Mouse (Mus musculus) kidney, embryonic 15.5 days (tissue): ENCODE measurements around the gene Vtcn1. TPM values are rescaled to one million over a fixed set of nuclear protein-coding genes. Genes with fewer than 3 reads are reported as not detected.

Experiments
- ATAC-seq: fragments of 200-750 bp; cut with Nextera tagmentation; replicated peaks from 2 replicates; pipeline ENCODE4 v1.8.0; 2017; ENCODE audit warnings: moderate TSS enrichment; ENCODE audit not compliant: low FRiP score
- H3K27ac ChIP-seq: fragments of 300-500 bp; sonication (generic); 2 replicates; pipeline ENCODE4 v1.5.1; 2015; ENCODE audit warnings: mild to moderate bottlenecking, inconsistent platforms
- H3K27me3 ChIP-seq: fragments of 300-500 bp; sonication (generic); 2 replicates; pipeline ENCODE4 v1.6.1; 2015; ENCODE audit warnings: inconsistent platforms
- H3K36me3 ChIP-seq: fragments of 300-500 bp; sonication (generic); 2 replicates; pipeline ENCODE4 v1.6.1; 2015; ENCODE audit warnings: inconsistent platforms
- H3K4me1 ChIP-seq: fragments of 300-500 bp; sonication (generic); 2 replicates; pipeline ENCODE4 v1.6.1; 2015; ENCODE audit warnings: inconsistent platforms
- H3K4me2 ChIP-seq: fragments of 300-500 bp; sonication (generic); 2 replicates; pipeline ENCODE4 v1.6.1; 2015; ENCODE audit warnings: moderate library complexity, mild to moderate bottlenecking, inconsistent platforms
- H3K4me3 ChIP-seq: fragments of 300-500 bp; sonication (generic); replicated peaks from 2 replicates; pipeline ENCODE4 v1.5.1; 2015; ENCODE audit warnings: mild to moderate bottlenecking, inconsistent platforms
- H3K9ac ChIP-seq: fragments of 300-500 bp; sonication (generic); 2 replicates; pipeline ENCODE4 v1.6.1; 2015; ENCODE audit warnings: mild to moderate bottlenecking, inconsistent platforms
- H3K9me3 ChIP-seq: fragments of 300-500 bp; sonication (generic); replicated peaks from 2 replicates; pipeline ENCODE4 v1.6.1; 2016; ENCODE audit warnings: inconsistent platforms
- WGBS: fragments of 180-500 bp; shearing (Covaris S2); methylation state at CpG from one replicate; pipeline ENCODE4 v1.1.7; 2015; ENCODE audit warnings: mixed read lengths; 5-methylcytosine and 5-hydroxymethylcytosine counted together
- polyA plus RNA-seq: library from polyadenylated mRNA; unstranded; fragments of >200 nt; fragmentation: Nextera tagmentation; extraction: Ambion mirVana; gene quantifications from 2 replicates; pipeline ENCODE4 v1.2.1, GENCODE M21; 2015

Gene Vtcn1
- polyA plus RNA-seq, 1 experiment from 2014 or later = 0.25 TPM

DNA sequence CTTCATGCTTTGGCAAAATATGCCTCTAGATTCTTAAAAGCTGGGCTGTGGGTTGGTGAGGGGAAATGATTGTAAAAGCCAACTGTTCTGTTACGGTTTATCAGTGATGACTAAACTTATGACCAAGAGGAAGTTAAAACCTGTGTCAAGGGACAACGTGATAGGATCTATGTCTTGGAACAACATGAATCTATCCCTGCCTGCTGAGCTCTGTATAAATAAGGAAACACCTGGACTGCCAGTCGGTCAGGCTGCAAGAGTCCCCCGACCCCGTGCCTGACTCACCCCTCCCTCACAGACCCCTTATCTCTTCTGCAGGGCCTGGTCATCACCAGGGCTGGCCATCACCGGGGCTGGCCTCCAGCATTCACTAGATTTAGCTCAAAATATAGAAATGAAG is 80.9 kb downstream of the Vtcn1 start:
- 30% methylated on average over 6 of the region's 6 CpGs for WGBS
- ATAC-seq = no peak
- Histone ChIP-seq H3K4me2 (no peak overlapping the region), H3K27ac (no peak overlapping the region), H3K4me3 (no peak overlapping the region), H3K27me3 (no peaks in the 10 kb centered on the region), H3K9ac (no peak overlapping the region), H3K4me1 (peaks cover 6% of the 10 kb centered on the region; the same call in 1 of the 2 replicates), H3K9me3 (no peaks in the 10 kb centered on the region), H3K36me3 (no peaks in the 10 kb centered on the region)

DNA sequence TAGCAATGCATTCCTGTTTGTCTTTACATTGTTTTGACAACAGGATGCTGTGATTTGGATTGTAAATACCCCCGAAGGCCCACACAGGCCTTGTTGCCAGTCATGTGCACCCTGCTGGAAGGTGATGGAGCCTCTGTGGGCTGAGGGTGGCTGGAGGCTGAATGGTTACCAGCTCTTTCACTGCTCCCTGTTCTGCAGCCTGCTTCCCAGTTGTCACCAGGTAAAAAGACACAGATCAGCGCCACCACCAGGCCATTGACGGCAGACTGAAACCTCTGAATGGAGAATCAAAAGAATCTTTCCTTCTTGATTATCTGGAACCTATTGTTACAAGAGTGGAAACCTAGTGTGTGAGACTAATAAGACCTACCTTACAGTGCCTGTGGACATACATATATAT is 81.7 kb downstream of the Vtcn1 start:
- 33% methylated on average over 3 of the region's 3 CpGs for WGBS
- H3K36me3 ChIP-seq = no peaks in the 10 kb centered on the region
- no peak overlapping the region for H3K27ac ChIP-seq
- H3K9me3 ChIP-seq = no peaks in the 10 kb centered on the region
- H3K4me1 ChIP-seq = peaks cover 10% of the 10 kb centered on the region; the same call in 1 of the 2 replicates
- no peak overlapping the region for H3K4me2 ChIP-seq
- no peak overlapping the region for H3K4me3 ChIP-seq
- no peaks in the 10 kb centered on the region for H3K27me3 ChIP-seq
- ATAC-seq = no peak
- H3K9ac ChIP-seq = no peak overlapping the region

DNA sequence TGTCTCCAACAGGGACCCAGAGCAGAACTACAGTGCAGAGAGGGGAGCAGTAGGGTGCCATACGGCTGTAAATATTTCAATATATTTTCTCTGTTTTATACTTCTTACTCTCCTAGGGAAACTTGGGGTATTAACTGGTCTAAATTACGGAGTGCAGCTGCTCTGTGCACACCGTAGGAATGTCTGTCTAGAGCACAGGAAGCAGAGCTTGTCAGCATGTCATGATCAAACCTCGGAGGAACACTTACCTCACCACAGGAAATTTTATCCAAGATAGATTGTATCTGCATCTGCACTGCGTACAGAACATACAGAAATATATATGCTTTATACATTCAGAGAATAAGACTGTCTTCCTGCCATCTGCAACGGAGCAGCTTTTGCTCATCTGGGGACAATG is 83.3 kb downstream of the Vtcn1 start:
- WGBS = 37% methylated on average over 6 of the region's 6 CpGs
- Histone ChIP-seq H3K27me3 (no peaks in the 10 kb centered on the region), H3K4me1 (peaks cover 10% of the 10 kb centered on the region; the same call in 1 of the 2 replicates), H3K36me3 (no peaks in the 10 kb centered on the region), H3K9me3 (no peaks in the 10 kb centered on the region), H3K9ac (no peak overlapping the region), H3K4me3 (no peak overlapping the region), H3K4me2 (no peak overlapping the region), H3K27ac (no peak overlapping the region)
- no peak for ATAC-seq

DNA sequence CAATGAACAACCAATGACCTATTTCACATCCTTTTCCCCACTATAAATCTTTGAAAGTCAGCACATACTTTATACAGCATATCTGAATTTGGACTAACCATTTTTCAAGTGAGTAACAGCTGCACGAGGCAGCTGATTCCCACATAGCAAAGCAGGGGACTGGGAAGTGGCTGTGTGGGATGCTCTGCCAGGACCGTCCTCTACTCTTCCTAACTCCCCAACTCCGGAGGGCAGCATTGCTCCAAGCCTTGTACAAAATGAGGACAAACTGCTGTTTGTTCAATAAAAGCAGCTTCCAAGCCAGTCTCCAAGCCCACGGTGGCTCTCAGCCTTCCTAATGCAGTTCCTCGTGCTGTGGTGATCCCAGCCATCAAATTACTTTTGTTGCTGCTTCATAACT is 85.4 kb downstream of the Vtcn1 start:
- Histone ChIP-seq H3K9me3 (no peaks in the 10 kb centered on the region), H3K4me2 (0 out of 2 replicates have a peak overlapping the region, but pooled peaks have one; percentile 0), H3K27me3 (no peaks in the 10 kb centered on the region), H3K36me3 (no peaks in the 10 kb centered on the region), H3K9ac (no peak overlapping the region), H3K4me3 (no peak overlapping the region), H3K27ac (peak overlapping the region; percentile 48; the same call in 1 of the 2 replicates), H3K4me1 (peaks cover 10% of the 10 kb centered on the region; the same call in 1 of the 2 replicates)
- no peak for ATAC-seq
- 38% methylated on average over 5 of the region's 5 CpGs for WGBS

DNA sequence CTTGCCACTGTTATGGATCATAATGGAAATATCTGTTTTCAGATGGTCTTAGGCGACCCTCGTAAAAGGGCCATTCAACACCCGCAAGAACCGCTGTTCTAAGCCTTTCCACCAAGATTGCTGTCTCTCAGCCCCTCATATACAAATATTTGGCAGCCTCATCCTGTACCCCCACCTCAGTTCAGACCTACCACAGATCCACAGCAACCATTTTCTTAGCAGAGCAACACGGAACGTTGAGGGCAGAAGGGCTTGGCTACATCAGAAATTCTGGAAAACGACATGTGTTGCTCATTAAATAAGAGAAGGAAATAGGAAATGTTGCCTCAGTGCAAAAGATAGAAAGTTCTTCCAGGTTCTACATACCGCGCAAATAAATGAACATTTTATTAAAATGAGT is 85.8 kb downstream of the Vtcn1 start:
- no peaks in the 10 kb centered on the region for H3K27me3 ChIP-seq
- no peaks in the 10 kb centered on the region for H3K36me3 ChIP-seq
- H3K4me3 ChIP-seq = no peak overlapping the region
- H3K27ac ChIP-seq = peak overlapping the region; percentile 48; the same call in 1 of the 2 replicates
- H3K9me3 ChIP-seq = no peaks in the 10 kb centered on the region
- H3K4me2 ChIP-seq = 0 out of 2 replicates have a peak overlapping the region, but pooled peaks have one; percentile 0
- no peak for ATAC-seq
- H3K9ac ChIP-seq = no peak overlapping the region
- WGBS = 62% methylated on average over 9 of the region's 9 CpGs
- H3K4me1 ChIP-seq = peaks cover 10% of the 10 kb centered on the region; the same call in 1 of the 2 replicates

DNA sequence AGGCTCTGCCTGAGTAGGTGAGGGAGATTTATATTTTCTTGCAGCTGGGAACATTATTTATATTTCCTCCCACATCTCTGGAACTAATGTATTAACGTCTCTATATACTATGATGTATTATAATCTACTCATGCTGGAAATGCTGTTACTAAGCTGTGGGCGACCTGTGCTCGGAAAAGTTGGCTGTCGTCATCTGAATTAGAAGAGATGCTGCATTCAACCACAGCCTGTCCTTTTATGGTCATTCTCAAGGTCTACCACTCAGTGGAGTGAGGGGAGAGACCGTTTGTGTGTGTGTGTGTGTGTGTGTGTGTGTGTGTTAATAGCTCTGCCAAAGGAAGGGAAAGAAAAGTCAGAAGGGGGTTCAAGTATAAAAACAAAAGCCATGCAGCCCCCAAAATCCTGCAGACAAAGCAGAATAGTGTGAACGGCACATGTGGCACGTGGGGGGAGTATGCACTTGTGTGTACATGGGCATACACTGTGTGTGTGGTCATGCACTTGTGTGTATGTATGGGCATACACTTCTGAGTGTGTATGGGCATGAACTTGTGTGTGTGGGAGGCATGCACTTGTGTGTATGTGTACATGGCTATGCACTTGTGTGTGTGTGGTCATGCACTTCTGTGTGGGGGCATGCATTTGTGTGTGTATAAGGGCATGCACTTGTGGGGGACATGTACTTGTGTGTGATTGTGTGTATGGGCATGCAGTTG is 86.4 kb downstream of the Vtcn1 start:
- H3K27ac ChIP-seq = no peak overlapping the region
- H3K9ac ChIP-seq = no peak overlapping the region
- 46% methylated on average over 7 of the region's 7 CpGs for WGBS
- H3K27me3 ChIP-seq = no peaks in the 10 kb centered on the region
- H3K4me2 ChIP-seq = 0 out of 2 replicates have a peak overlapping the region, but pooled peaks have one; percentile 0
- H3K4me3 ChIP-seq = no peak overlapping the region
- H3K9me3 ChIP-seq = no peaks in the 10 kb centered on the region
- ATAC-seq = no peak
- no peaks in the 10 kb centered on the region for H3K36me3 ChIP-seq
- peaks cover 10% of the 10 kb centered on the region; the same call in 1 of the 2 replicates for H3K4me1 ChIP-seq

DNA sequence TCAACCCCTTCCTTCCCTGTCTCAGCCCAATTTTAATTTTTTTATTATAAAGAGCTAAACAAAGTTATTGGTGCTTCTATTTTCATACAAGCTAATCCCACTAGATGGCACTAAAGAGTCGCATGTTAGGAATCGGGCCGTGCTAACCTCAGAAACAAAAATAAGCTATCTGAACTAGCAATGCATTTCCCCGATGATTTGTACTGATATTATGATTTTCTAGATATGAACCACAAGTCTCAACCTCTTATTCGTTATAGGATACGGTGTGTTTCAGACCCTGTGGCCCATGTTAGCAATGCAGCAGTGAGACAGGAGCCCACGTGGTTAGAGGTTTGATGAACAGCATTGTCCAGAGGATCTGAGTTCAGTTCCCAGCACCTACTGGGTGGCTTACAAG is 91.6 kb downstream of the Vtcn1 start:
- Histone ChIP-seq H3K9ac (no peak overlapping the region), H3K4me2 (no peak overlapping the region), H3K9me3 (no peaks in the 10 kb centered on the region), H3K27ac (no peak overlapping the region), H3K36me3 (no peaks in the 10 kb centered on the region), H3K4me1 (peaks cover 5% of the 10 kb centered on the region), H3K4me3 (no peak overlapping the region), H3K27me3 (no peaks in the 10 kb centered on the region)
- 16% methylated on average over 7 of the region's 7 CpGs for WGBS
- no peak for ATAC-seq

DNA sequence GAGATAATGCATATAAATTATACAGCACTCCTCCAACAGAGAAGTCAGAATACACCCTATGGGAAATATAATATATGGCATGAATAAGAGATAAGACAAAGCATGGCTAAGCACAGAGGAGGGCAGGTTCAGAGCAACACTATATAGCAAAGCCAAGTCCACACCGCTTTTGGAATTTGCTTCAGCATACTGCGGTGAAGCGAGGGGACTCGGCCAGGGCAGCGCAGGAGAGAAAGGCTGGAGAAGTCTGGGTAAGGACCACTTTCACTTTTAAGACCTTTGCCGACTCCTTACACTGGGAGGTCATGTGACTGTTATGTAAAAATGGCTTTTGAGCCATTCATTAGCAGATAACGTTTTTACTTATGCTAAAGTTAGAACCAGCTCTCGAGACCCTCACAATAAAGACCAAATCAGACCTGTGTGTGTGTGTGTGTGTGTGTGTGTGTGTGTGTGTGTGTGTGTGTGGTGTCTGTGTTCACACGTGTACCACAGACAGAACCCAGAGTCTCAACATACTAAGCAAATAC is 95.4 kb downstream of the Vtcn1 start:
- peaks cover 28% of the 10 kb centered on the region for H3K4me1 ChIP-seq
- 76% methylated on average over 9 of the region's 9 CpGs for WGBS
- no peaks in the 10 kb centered on the region for H3K27me3 ChIP-seq
- no peak overlapping the region for H3K27ac ChIP-seq
- no peaks in the 10 kb centered on the region for H3K9me3 ChIP-seq
- ATAC-seq = no peak
- H3K9ac ChIP-seq = no peak overlapping the region
- no peak overlapping the region for H3K4me2 ChIP-seq
- no peak overlapping the region for H3K4me3 ChIP-seq
- H3K36me3 ChIP-seq = no peaks in the 10 kb centered on the region

DNA sequence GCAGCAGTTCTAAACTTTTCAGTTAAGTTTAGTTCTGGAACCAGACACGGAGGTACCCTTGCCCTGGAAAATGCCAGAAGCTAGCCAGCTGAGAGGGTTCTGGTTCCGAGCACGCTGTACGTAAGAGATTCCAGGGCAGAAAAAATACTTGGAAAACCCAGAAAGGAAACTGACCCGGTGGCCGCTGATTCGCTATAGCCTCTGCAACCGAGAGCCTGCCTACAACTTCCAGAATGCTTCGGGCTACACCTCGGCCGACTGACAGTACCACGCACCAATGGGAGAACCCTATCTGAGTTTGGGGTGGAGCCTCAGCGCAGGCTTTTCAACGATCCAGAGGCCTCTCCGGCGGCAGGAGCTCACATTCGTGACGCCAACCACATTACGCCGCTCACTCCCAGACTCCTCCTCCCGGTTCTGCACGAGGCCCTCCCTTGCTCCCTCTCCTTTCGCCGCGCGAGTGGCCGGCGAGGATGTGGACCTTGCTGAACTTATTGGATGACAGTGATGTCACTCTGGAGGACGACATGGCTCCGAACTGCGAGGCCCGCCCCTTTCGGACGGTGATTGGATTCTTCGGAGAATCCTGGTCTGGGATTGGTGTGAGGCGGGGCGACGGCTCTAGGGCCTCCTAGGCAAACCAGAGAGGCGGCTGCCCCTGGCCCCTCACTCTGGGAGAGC is 96.7 kb downstream of the Vtcn1 start, which contains the start of gene Trim45:
Trim45 (plus strand) TSS at position 378 of the 681 bp plus-strand sequence.
- peak within 1 kb of the TSS; percentile 76 for H3K27ac ChIP-seq
- ATAC-seq = peak; percentile 99
- H3K4me1 ChIP-seq = peaks cover 28% of the 10 kb centered on the region
- under 1% methylated on average over 39 of the region's 39 CpGs for WGBS
- H3K4me2 ChIP-seq = peak within 1 kb of the TSS; percentile 68
- H3K27me3 ChIP-seq = no peaks in the 10 kb centered on the region
- peak within 1 kb of the TSS; percentile 63 for H3K4me3 ChIP-seq
- no peaks in the 10 kb centered on the region for H3K36me3 ChIP-seq
- H3K9ac ChIP-seq = peak within 1 kb of the TSS; percentile 60
- no peaks in the 10 kb centered on the region for H3K9me3 ChIP-seq

DNA sequence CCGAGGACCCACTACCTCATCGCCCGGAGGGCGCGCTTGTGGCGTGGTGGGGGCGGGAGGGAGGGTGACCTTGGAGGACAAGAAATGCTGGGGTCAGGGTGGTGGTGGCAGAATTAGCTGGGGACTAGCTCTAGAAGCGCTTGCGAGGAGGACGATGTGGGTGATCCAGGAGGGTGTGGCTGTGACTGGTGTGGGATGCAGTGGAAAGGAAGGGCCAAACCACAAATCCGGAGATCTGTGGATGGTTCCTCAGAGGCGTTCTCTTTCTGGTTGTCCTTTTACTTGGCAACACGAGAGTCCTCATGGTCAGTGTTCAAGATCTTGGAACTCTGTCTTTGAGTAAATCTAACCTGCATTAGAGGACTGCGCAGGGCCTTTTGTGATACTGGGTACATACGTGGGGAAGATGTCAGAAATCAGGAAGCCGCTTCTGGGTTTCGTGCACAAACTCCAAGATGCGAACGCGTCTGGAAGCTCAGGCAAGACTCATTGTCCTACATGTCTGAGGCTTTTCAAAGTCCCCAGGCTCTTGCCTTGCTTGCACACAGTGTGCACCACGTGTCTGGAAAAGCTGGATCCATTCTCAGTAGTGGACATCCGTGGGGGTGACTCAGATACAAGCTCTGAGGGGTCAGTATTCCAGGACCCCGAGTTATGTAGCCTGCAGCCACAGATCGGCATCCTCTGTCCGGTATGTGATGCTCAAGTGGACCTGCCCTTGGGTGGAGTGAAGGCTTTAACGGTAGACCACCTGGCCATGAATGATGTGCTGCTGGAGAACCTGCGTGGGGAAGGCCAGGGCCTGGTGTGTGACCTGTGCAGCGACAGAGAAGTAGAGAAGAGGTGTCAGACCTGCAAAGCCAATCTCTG is 97.5 kb downstream of the Vtcn1 start:
- WGBS = 35% methylated on average over 28 of the region's 28 CpGs
- Histone ChIP-seq H3K4me1 (peaks cover 28% of the 10 kb centered on the region), H3K4me2 (peak overlapping the region; percentile 68), H3K27ac (peak overlapping the region; percentile 76), H3K9ac (peak overlapping the region; percentile 60), H3K27me3 (no peaks in the 10 kb centered on the region), H3K9me3 (no peaks in the 10 kb centered on the region), H3K36me3 (no peaks in the 10 kb centered on the region), H3K4me3 (peak overlapping the region; percentile 63)
- peak; percentile 72 for ATAC-seq

DNA sequence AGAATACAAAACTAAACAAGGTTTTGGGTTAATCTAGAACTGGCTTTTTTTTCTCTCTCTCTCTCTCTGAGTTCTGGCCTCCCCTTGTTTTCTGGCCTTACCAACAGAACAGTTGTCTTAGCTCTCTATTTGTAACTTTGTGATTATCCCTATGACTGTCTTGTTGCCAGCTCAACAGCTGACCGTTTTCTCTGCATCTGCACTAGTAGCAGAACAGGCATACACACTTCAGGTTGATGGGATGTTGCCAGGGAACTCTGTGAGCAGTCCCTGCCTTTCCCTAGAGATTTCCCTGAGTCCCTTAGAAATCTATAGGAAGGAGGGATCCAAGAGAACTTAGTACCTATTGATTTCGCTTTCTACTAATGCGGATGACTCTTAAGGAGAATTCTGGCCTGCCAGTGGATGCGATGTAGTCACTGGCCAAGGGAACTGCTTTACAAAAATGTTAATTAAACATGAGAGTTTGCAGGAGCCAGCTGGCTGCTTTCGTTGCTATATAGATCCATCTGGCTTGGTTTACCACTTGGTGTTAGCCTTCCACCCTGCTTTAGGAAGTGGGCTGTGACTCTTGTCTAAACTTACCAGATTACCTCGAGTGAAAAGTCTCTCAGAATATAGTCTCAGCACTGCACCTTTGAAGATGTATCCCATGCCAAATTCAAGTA is 98.9 kb downstream of the Vtcn1 start:
- Histone ChIP-seq H3K9me3 (no peaks in the 10 kb centered on the region), H3K27ac (no peak overlapping the region), H3K4me2 (no peak overlapping the region), H3K9ac (no peak overlapping the region), H3K4me3 (no peak overlapping the region), H3K27me3 (no peaks in the 10 kb centered on the region), H3K4me1 (peaks cover 28% of the 10 kb centered on the region), H3K36me3 (peaks cover 14% of the 10 kb centered on the region)
- 77% methylated on average over 6 of the region's 6 CpGs for WGBS
- ATAC-seq = no peak
